Mouse (Mus musculus): Measurements from ENCODE around the gene H2-Eb2.

DNA sequence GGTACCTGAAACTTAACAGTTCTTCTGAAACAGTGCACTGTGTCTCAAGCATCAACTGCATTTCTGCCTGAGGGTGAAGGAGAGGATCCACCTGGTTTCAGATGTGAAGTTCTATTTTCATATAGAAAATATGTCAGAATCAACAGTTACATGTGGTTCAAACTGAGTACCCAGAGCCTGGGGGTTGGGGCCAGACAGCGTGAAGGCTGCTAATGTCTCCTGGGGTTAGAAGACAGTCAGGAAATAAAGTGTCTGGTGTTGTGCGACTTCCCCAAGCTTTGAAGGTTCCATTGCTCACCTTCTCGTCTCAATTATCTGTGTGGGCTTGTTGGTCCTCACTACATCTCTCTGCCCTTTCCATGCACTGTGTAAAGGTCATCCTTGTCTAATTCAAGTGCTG, 908 bp downstream of the H2-Eb2 start:
- TF ChIP-seq CTCF (IDR thresholded peaks at IDR 0.05; ENCODE audit: borderline replicate concordance, insufficient read depth, low read length) (no peak), POLR2A (IDR thresholded peaks at IDR 0.05; ENCODE audit: low read depth, low read length) (no peak)
